Mouse (Mus musculus): ENCODE data around the gene Arid5b. TPM values are rescaled to one million over a fixed set of nuclear protein-coding genes. Genes with fewer than 3 reads are reported as not detected.
A peak's percentile ranks its signal among the peaks of the same experiment; 100 is the strongest.

Gene Arid5b
- 36.7 and 39.1 TPM in 2 replicates for polyA plus RNA-seq (2015; fragmentation: Nextera tagmentation; extraction: Ambion mirVana)

DNA sequence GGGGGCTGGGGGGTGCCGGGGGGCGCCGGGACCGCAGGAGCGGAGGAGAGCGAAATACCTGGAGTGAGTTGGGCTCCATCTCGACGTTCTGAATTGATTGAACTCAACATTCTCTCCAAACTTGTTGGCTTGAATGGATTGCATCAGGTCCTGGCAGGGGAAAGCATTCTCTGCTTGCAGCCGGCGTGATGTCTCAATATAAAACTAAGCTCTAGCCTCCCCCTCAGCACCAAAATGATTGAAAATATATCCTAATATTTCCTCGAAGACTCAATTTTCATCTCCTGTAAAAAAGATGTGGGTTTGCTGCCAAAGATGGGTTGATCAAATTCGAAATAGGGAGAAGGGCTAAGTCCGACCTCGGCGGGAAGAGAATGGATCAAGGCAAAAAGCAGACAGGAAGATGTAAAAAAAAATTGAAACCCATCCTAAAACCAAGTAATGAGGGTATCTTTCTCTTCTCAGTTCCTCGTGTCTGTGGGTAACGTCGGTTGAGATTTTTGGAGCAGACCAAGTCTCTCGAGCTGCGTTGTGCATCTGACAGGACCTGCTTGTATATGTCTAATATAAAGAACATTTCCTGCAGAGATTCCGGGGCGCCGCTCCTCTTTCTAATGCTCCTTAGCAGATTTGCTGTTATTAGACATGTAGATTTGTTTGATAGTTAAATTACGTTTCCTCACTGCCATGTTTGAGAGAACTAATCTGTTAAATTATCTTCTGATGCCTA, at the start of gene Arid5b:
TSS of gene Arid5b (minus strand) at position 109 of the 730 bp plus-strand sequence.
- H3K27ac ChIP-seq: peak within 1 kb of the TSS; percentile 94
- H3K9me3 ChIP-seq: no peaks in the 10 kb centered on the region
- H3K9ac ChIP-seq: peak within 1 kb of the TSS; percentile 78
- H3K36me3 ChIP-seq: 0 out of 2 replicates have a peak, but pooled peaks cover 4% of the 10 kb centered on the region
- peaks cover 38% of the 10 kb centered on the region for H3K4me1 ChIP-seq
- peak within 1 kb of the TSS; percentile 75 for H3K4me3 ChIP-seq
- under 1% methylated on average over 24 of the region's 24 CpGs for WGBS
- peak within 1 kb of the TSS; percentile 83 for H3K4me2 ChIP-seq
- H3K27me3 ChIP-seq: no peaks in the 10 kb centered on the region
- no peak for ATAC-seq (ENCODE audit: borderline replicate concordance, extremely low read depth, low FRiP score, low TSS enrichment)

- no peaks in the 10 kb centered on the region for H3K36me3 ChIP-seq
- no peaks in the 10 kb centered on the region for H3K9me3 ChIP-seq
- H3K9ac ChIP-seq: no peak overlapping the region
- H3K27me3 ChIP-seq: no peaks in the 10 kb centered on the region
- H3K4me1 ChIP-seq: 0 out of 2 replicates have a peak, but pooled peaks cover 13% of the 10 kb centered on the region
- H3K4me3 ChIP-seq: no peak overlapping the region
- 74% methylated on average over 6 of the region's 6 CpGs for WGBS
- H3K27ac ChIP-seq: no peak overlapping the region
- H3K4me2 ChIP-seq: no peak overlapping the region
- ATAC-seq (ENCODE audit: borderline replicate concordance, extremely low read depth, low FRiP score, low TSS enrichment): no peak
These were observed 46.8 kb upstream of the Arid5b start for GRCm38 (mm10) chr10:68325378-68325777.

GRCm38 (mm10) chr10:68324061-68324460, 45.5 kb upstream of the Arid5b start:
- H3K4me1 ChIP-seq: peaks cover 22% of the 10 kb centered on the region
- H3K27ac ChIP-seq: peak overlapping the region; percentile 72; the same call in 1 of the 2 replicates
- no peaks in the 10 kb centered on the region for H3K36me3 ChIP-seq
- no peaks in the 10 kb centered on the region for H3K27me3 ChIP-seq
- ATAC-seq (ENCODE audit: borderline replicate concordance, extremely low read depth, low FRiP score, low TSS enrichment): no peak
- no peak overlapping the region for H3K4me2 ChIP-seq
- 77% methylated on average over 11 of the region's 11 CpGs for WGBS
- H3K9me3 ChIP-seq: no peaks in the 10 kb centered on the region
- no peak overlapping the region for H3K9ac ChIP-seq
- no peak overlapping the region for H3K4me3 ChIP-seq

GRCm38 (mm10) chr10:68323167-68323566, 44.6 kb upstream of the Arid5b start:
- H3K9me3 ChIP-seq: no peaks in the 10 kb centered on the region
- no peak overlapping the region for H3K4me2 ChIP-seq
- H3K27me3 ChIP-seq: no peaks in the 10 kb centered on the region
- peak; percentile 63; the same call in 1 of the 2 replicates for ATAC-seq (ENCODE audit: borderline replicate concordance, extremely low read depth, low FRiP score, low TSS enrichment)
- H3K4me1 ChIP-seq: peaks cover 29% of the 10 kb centered on the region
- peak overlapping the region; percentile 72 for H3K27ac ChIP-seq
- H3K36me3 ChIP-seq: no peaks in the 10 kb centered on the region
- no peak overlapping the region for H3K4me3 ChIP-seq
- WGBS: 54% methylated on average over 3 of the region's 3 CpGs
- no peak overlapping the region for H3K9ac ChIP-seq

- 71% methylated on average over 4 of the region's 4 CpGs for WGBS
- H3K4me1 ChIP-seq: peaks cover 35% of the 10 kb centered on the region
- no peak for ATAC-seq (ENCODE audit: borderline replicate concordance, extremely low read depth, low FRiP score, low TSS enrichment)
These were observed 42.4 kb upstream of the Arid5b start for GRCm38 (mm10) chr10:68320986-68321385.

DNA sequence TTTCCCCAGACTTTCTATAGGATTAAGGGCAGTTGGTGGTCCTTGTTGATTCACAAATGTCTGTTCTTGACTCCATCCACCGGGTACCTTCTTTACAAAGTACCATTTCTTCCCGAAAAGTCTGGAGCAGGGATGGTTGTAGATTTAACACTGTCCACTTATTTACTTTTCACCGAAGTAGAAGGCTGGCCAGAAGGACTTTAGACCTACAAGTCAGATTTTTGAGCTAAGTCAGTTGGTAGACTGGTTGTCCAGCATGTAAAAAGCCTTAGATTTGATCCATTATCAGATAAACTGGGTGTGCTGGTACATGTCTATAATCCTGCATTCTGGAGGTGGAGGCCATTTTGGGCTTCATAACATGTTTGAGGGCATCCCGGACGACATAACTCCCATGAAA, 42.0 kb upstream of the Arid5b start:
- Histone ChIP-seq H3K9ac (no peak overlapping the region), H3K4me1 (peaks cover 36% of the 10 kb centered on the region), H3K9me3 (no peaks in the 10 kb centered on the region), H3K4me2 (no peak overlapping the region), H3K27ac (no peak overlapping the region), H3K27me3 (no peaks in the 10 kb centered on the region), H3K4me3 (no peak overlapping the region), H3K36me3 (no peaks in the 10 kb centered on the region)
- ATAC-seq (ENCODE audit: borderline replicate concordance, extremely low read depth, low FRiP score, low TSS enrichment): no peak
- WGBS: 92% methylated on average over 5 of the region's 5 CpGs

More at GRCm38 (mm10) chr10:68320986-68321385, 42.4 kb upstream of the Arid5b start:
- Histone ChIP-seq H3K9ac (no peak overlapping the region), H3K27ac (no peak overlapping the region), H3K4me3 (no peak overlapping the region), H3K27me3 (no peaks in the 10 kb centered on the region), H3K36me3 (no peaks in the 10 kb centered on the region), H3K9me3 (no peaks in the 10 kb centered on the region), H3K4me2 (no peak overlapping the region)

DNA sequence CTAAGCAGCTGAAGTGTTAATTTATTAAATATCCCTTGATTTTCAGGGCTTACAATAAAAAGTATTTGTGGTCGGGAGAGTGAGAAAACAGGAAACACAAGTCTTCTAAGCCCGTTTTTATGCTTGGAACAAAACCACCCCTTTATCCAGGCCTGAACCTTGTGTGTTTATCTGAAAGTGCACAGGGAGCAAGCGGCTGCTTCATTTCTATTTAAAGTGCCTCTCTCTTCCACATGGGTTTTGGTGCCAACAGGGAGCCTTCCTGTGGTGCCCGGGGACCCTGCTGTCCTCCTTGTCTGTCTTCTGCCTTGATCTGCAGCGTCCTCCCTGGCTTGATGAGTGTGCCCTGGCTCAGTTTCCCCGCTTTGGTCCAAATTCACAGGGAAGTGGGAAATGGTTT, 40.9 kb upstream of the Arid5b start:
- no peak overlapping the region for H3K9ac ChIP-seq
- no peak overlapping the region for H3K4me3 ChIP-seq
- H3K36me3 ChIP-seq: no peaks in the 10 kb centered on the region
- 25% methylated on average over 6 of the region's 6 CpGs for WGBS
- H3K27me3 ChIP-seq: no peaks in the 10 kb centered on the region
- H3K9me3 ChIP-seq: no peaks in the 10 kb centered on the region
- no peak overlapping the region for H3K4me2 ChIP-seq
- no peak for ATAC-seq (ENCODE audit: borderline replicate concordance, extremely low read depth, low FRiP score, low TSS enrichment)
- H3K4me1 ChIP-seq: peaks cover 37% of the 10 kb centered on the region
- H3K27ac ChIP-seq: peak overlapping the region; percentile 84

GRCm38 (mm10) chr10:68318438-68318979, 40.0 kb upstream of the Arid5b start:
- 17% methylated on average over 6 of the region's 6 CpGs for WGBS
- H3K4me1 ChIP-seq: peaks cover 34% of the 10 kb centered on the region
- no peak overlapping the region for H3K4me3 ChIP-seq
- H3K9me3 ChIP-seq: no peaks in the 10 kb centered on the region
- no peaks in the 10 kb centered on the region for H3K27me3 ChIP-seq
- peak overlapping the region; percentile 84 for H3K27ac ChIP-seq
- ATAC-seq (ENCODE audit: borderline replicate concordance, extremely low read depth, low FRiP score, low TSS enrichment): peak; percentile 24; the same call in 1 of the 2 replicates
- no peak overlapping the region for H3K9ac ChIP-seq
- H3K4me2 ChIP-seq: no peak overlapping the region
- no peaks in the 10 kb centered on the region for H3K36me3 ChIP-seq

GRCm38 (mm10) chr10:68312734-68313133, 34.2 kb upstream of the Arid5b start:
- H3K4me3 ChIP-seq: no peak overlapping the region
- H3K36me3 ChIP-seq: no peaks in the 10 kb centered on the region
- no peak overlapping the region for H3K9ac ChIP-seq
- 78% methylated on average over 8 of the region's 8 CpGs for WGBS
- no peak overlapping the region for H3K4me2 ChIP-seq
- H3K27ac ChIP-seq: no peak overlapping the region
- ATAC-seq (ENCODE audit: borderline replicate concordance, extremely low read depth, low FRiP score, low TSS enrichment): no peak
- no peaks in the 10 kb centered on the region for H3K9me3 ChIP-seq
- peaks cover 3% of the 10 kb centered on the region; the same call in 1 of the 2 replicates for H3K4me1 ChIP-seq
- no peaks in the 10 kb centered on the region for H3K27me3 ChIP-seq

DNA sequence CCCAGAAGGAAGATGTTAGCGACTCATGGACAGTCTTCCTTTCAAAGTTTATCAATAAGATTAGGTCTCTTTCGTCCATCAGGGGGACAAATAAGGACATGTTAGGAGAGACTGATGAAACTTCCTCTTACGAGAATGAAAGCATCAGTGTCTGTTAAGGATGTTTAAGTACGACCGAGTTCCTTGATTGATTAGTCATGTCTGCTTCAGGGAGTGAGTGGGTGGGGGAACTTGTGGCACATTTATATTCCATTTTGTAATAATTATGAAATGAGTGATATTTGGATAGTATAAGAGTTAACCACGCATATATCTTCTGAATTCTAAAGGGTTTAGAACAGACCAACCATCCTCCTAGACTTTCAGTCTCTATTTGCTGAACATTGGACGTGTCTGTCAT, 22.5 kb upstream of the Arid5b start:
- Histone ChIP-seq H3K4me2 (no peak overlapping the region), H3K9me3 (no peaks in the 10 kb centered on the region), H3K27ac (no peak overlapping the region), H3K9ac (no peak overlapping the region), H3K27me3 (no peaks in the 10 kb centered on the region), H3K36me3 (no peaks in the 10 kb centered on the region), H3K4me1 (no peaks in the 10 kb centered on the region), H3K4me3 (no peak overlapping the region)
- 70% methylated on average over 7 of the region's 7 CpGs for WGBS
- no peak for ATAC-seq (ENCODE audit: borderline replicate concordance, extremely low read depth, low FRiP score, low TSS enrichment)

- no peaks in the 10 kb centered on the region for H3K36me3 ChIP-seq
- no peaks in the 10 kb centered on the region for H3K4me1 ChIP-seq
- no peaks in the 10 kb centered on the region for H3K9me3 ChIP-seq
- no peak overlapping the region for H3K4me2 ChIP-seq
- ATAC-seq (ENCODE audit: borderline replicate concordance, extremely low read depth, low FRiP score, low TSS enrichment): no peak
- WGBS: 62% methylated on average over 4 of the region's 4 CpGs
- H3K27ac ChIP-seq: no peak overlapping the region
- no peak overlapping the region for H3K4me3 ChIP-seq
- H3K27me3 ChIP-seq: no peaks in the 10 kb centered on the region
- H3K9ac ChIP-seq: no peak overlapping the region
These were observed 10.9 kb upstream of the Arid5b start for GRCm38 (mm10) chr10:68289465-68289864.
